Mouse (Mus musculus) liver, embryonic 18 days (tissue): ENCODE results near the gene Col1a2. TPM values are rescaled to one million over a fixed set of nuclear protein-coding genes. Genes with fewer than 3 reads are reported as not detected.

Experiments used
- polyA plus RNA-seq: library from polyadenylated mRNA; depleted of rRNA; stranded (reverse); fragments of >200 nt; gene quantifications from 2 replicates; pipeline ENCODE4 v1.2.3, GENCODE M21; 2012; rRNA removed

Gene Col1a2
- polyA plus RNA-seq: 12.4 and 16.4 TPM in 2 replicates

GRCm38 (mm10) chr6:4504603-4505131 is at the start of gene Col1a2:
TSS of gene Col1a2 (plus strand) at chr6:4504814.

Other genes with a start within 250 kb of the Col1a2 start
- gene Casd1, start 96.0 kb downstream of the Col1a2 start, polyA plus RNA-seq: 11.3 and 11.5 TPM in 2 replicates
- gene Sgce, start 242.4 kb downstream of the Col1a2 start, polyA plus RNA-seq: 16.6 and 18.6 TPM in 2 replicates
- 3.6 and 4.1 TPM in 2 replicates for gene Peg10, start 242.5 kb downstream of the Col1a2 start, polyA plus RNA-seq